Mouse (Mus musculus) olfactory bulb, adult 2 months (tissue): ENCODE results near the gene Mbd5. TPM values are rescaled to one million over a fixed set of nuclear protein-coding genes. Genes with fewer than 3 reads are reported as not detected.
A peak's percentile ranks its signal among the peaks of the same experiment; 100 is the strongest.

ENCODE experiments used
- H3K27ac ChIP-seq: fragments of 200-500 bp; 2 replicates; pipeline ENCODE4 v1.5.1; 2012; ENCODE audit warnings: low read depth, low read length; ENCODE audit not compliant: insufficient read depth
- H3K4me1 ChIP-seq: fragments of 200-500 bp; 2 replicates; pipeline ENCODE4 v1.6.1; 2012; ENCODE audit warnings: low read length; ENCODE audit not compliant: control insufficient read depth, insufficient read depth
- H3K4me3 ChIP-seq: fragments of 200-500 bp; 2 replicates; pipeline ENCODE4 v1.5.1; 2012; ENCODE audit warnings: mild to moderate bottlenecking, low read depth, low read length, moderate library complexity; ENCODE audit not compliant: insufficient read depth
- CTCF ChIP-seq: fragments of 200-500 bp; IDR thresholded peaks from 2 replicates; pipeline ENCODE4 v1.5.1; 2012; ENCODE audit warnings: low read depth, mild to moderate bottlenecking, low read length, moderate library complexity; ENCODE audit not compliant: insufficient read depth
- POLR2A ChIP-seq: fragments of 200-500 bp; IDR thresholded peaks from 2 replicates; pipeline ENCODE4 v1.6.1; 2012; ENCODE audit warnings: mild to moderate bottlenecking, low read depth, low read length, moderate library complexity; ENCODE audit not compliant: insufficient read depth
- WGBS: fragments of 180-500 bp; shearing (Covaris S2); methylation state at CpG from one replicate; pipeline ENCODE4 v1.1.7; 2018; 5-methylcytosine and 5-hydroxymethylcytosine counted together
- polyA plus RNA-seq: library from polyadenylated mRNA; stranded (reverse); fragments of >200 nt; gene quantifications from 2 replicates; pipeline ENCODE4 v1.2.4, GENCODE M21; 2012; ENCODE audit warnings: low replicate concordance; ENCODE audit not compliant: missing spikeins, insufficient read depth, insufficient read length

The Mbd5 gene
- polyA plus RNA-seq, 1 experiment: not detected

- Histone ChIP-seq H3K4me3 (peak overlapping the region; percentile 57), H3K4me1 (no peaks in the 10 kb centered on the region), H3K27ac (no peak overlapping the region)
- 33% methylated on average over 19 of the region's 19 CpGs for WGBS
- peak; percentile 75 for TF ChIP-seq CTCF
- TF ChIP-seq POLR2A: no peak
Measured at GRCm38 (mm10) chr2:49312629-49313447, 363.5 kb downstream of the Mbd5 start.

GRCm38 (mm10) chr2:49333594-49333993, 384.3 kb downstream of the Mbd5 start:
- 92% methylated on average over 7 of the region's 7 CpGs for WGBS
- H3K4me3 ChIP-seq: no peak overlapping the region
- TF ChIP-seq POLR2A: no peak
- TF ChIP-seq CTCF: no peak
- H3K4me1 ChIP-seq: no peaks in the 10 kb centered on the region
- no peak overlapping the region for H3K27ac ChIP-seq

- no peak overlapping the region for H3K4me3 ChIP-seq
- H3K27ac ChIP-seq: no peak overlapping the region
- no peaks in the 10 kb centered on the region for H3K4me1 ChIP-seq
- 93% methylated on average over 9 of the region's 9 CpGs for WGBS
- no peak for TF ChIP-seq CTCF
- TF ChIP-seq POLR2A: no peak
Measured at GRCm38 (mm10) chr2:49335267-49335666, 386.0 kb downstream of the Mbd5 start.

GRCm38 (mm10) chr2:49344287-49344686, 395.0 kb downstream of the Mbd5 start:
- Histone ChIP-seq H3K4me3 (no peak overlapping the region), H3K4me1 (no peaks in the 10 kb centered on the region), H3K27ac (no peak overlapping the region)
- no peak for TF ChIP-seq POLR2A
- TF ChIP-seq CTCF: no peak
- WGBS: 87% methylated on average over 2 of the region's 2 CpGs

- H3K27ac ChIP-seq: no peak overlapping the region
- no peak for TF ChIP-seq POLR2A
- TF ChIP-seq CTCF: no peak
- WGBS: 92% methylated on average over 2 of the region's 2 CpGs
- no peak overlapping the region for H3K4me3 ChIP-seq
- no peaks in the 10 kb centered on the region for H3K4me1 ChIP-seq
Measured at GRCm38 (mm10) chr2:49345786-49346185, 396.5 kb downstream of the Mbd5 start.

- 49% methylated on average over 5 of the region's 5 CpGs for WGBS
- Histone ChIP-seq H3K4me1 (no peaks in the 10 kb centered on the region), H3K27ac (no peak overlapping the region), H3K4me3 (no peak overlapping the region)
- TF ChIP-seq POLR2A (no peak), CTCF (no peak)
Measured at GRCm38 (mm10) chr2:49349813-49350212, 400.5 kb downstream of the Mbd5 start.

GRCm38 (mm10) chr2:49350852-49351251, 401.5 kb downstream of the Mbd5 start:
- no peaks in the 10 kb centered on the region for H3K4me1 ChIP-seq

GRCm38 (mm10) chr2:49354066-49354465, 404.8 kb downstream of the Mbd5 start:
- H3K4me3 ChIP-seq: no peak overlapping the region
- H3K4me1 ChIP-seq: no peaks in the 10 kb centered on the region
- no peak overlapping the region for H3K27ac ChIP-seq
- 93% methylated on average over 1 of the region's 1 CpGs for WGBS
- TF ChIP-seq POLR2A (no peak), CTCF (no peak)

More at GRCm38 (mm10) chr2:49350852-49351251, 401.5 kb downstream of the Mbd5 start:
- no peak for TF ChIP-seq POLR2A
- no peak for TF ChIP-seq CTCF
- Histone ChIP-seq H3K27ac (no peak overlapping the region), H3K4me3 (no peak overlapping the region)
- WGBS: 94% methylated on average over 4 of the region's 4 CpGs

- TF ChIP-seq POLR2A: no peak
- TF ChIP-seq CTCF: no peak
- 91% methylated on average over 8 of the region's 8 CpGs for WGBS
- H3K4me1 ChIP-seq: no peaks in the 10 kb centered on the region
- no peak overlapping the region for H3K27ac ChIP-seq
- H3K4me3 ChIP-seq: no peak overlapping the region
Measured at GRCm38 (mm10) chr2:49355867-49356266, 406.6 kb downstream of the Mbd5 start.
